Mouse (Mus musculus) liver, embryonic 14.5 days (tissue): ENCODE data around the gene Nrarp. TPM values are rescaled to one million over a fixed set of nuclear protein-coding genes. Genes with fewer than 3 reads are reported as not detected.

Source experiments
- ATAC-seq: fragments of 200-750 bp; cut with Nextera tagmentation; 2 replicates; pipeline ENCODE4 v1.8.0; 2017; ENCODE audit warnings: moderate number of reproducible peaks, mild to moderate bottlenecking, moderate library complexity; ENCODE audit not compliant: insufficient read depth
- DNase-seq, 3 experiments: peaks; one replicate each; pipeline ENCODE4 v3.0.0-alpha.2; 2012 to 2013; ENCODE audit warnings: low read depth in 3 of 3, low spot score in 3 of 3
- H3K27ac ChIP-seq: fragments of 300-500 bp; sonication (generic); 2 replicates; pipeline ENCODE4 v1.5.1; 2014; ENCODE audit warnings: moderate library complexity, mild to moderate bottlenecking, control low read depth, inconsistent platforms
- H3K27me3 ChIP-seq: fragments of 300-500 bp; sonication (generic); 2 replicates; pipeline ENCODE4 v1.6.1; 2014; ENCODE audit warnings: mild to moderate bottlenecking, low read length, moderate library complexity; ENCODE audit not compliant: control insufficient read depth, insufficient read depth
- H3K36me3 ChIP-seq: fragments of 300-500 bp; sonication (generic); replicated peaks from 2 replicates; pipeline ENCODE4 v1.6.1; 2014; ENCODE audit warnings: low read depth; ENCODE audit not compliant: control insufficient read depth, insufficient read depth
- H3K4me1 ChIP-seq, 2 experiments: fragments of 200-500 bp in 1 of 2; fragments of 300-500 bp in 1 of 2; sonication (generic) in 1 of 2; replicated peaks; 2 replicates each; pipeline ENCODE4 v1.6.1; 2012 to 2014; ENCODE audit warnings: antibody characterized with exemption in 1 of 2, inconsistent platforms in 1 of 2, low read length in 1 of 2; ENCODE audit not compliant: control insufficient read depth in 2 of 2, insufficient read depth in 2 of 2
- H3K4me2 ChIP-seq: fragments of 300-500 bp; sonication (generic); 2 replicates; pipeline ENCODE4 v1.6.1; 2014; ENCODE audit warnings: low read depth, mild to moderate bottlenecking, control low read depth, moderate library complexity
- H3K4me3 ChIP-seq, 2 experiments: fragments of 200-500 bp in 1 of 2; fragments of 300-500 bp in 1 of 2; sonication (generic) in 1 of 2; 2 replicates each; pipeline ENCODE4 v1.5.1; 2012 to 2014; ENCODE audit warnings: low read depth in 2 of 2, low read length in 2 of 2, mild to moderate bottlenecking in 2 of 2, control low read depth in 1 of 2, inconsistent platforms in 1 of 2, moderate library complexity in 1 of 2; ENCODE audit not compliant: insufficient read depth in 1 of 2
- H3K9ac ChIP-seq: fragments of 300-500 bp; sonication (generic); replicated peaks from 2 replicates; pipeline ENCODE4 v1.6.1; 2014; ENCODE audit warnings: mild to moderate bottlenecking, control low read depth, moderate library complexity
- H3K9me3 ChIP-seq: fragments of 300-500 bp; sonication (generic); 2 replicates; pipeline ENCODE4 v1.6.1; 2016; ENCODE audit warnings: low read length, mixed read lengths; ENCODE audit not compliant: control insufficient read depth
- CTCF ChIP-seq: IDR thresholded peaks from 2 replicates; pipeline ENCODE4 v1.5.1; 2016; ENCODE audit warnings: antibody characterized with exemption, low read depth, control low read depth
- EP300 ChIP-seq: IDR thresholded peaks from 2 replicates; pipeline ENCODE4 v1.6.1; 2016; ENCODE audit warnings: antibody characterized with exemption, low read depth
- WGBS: fragments of 180-500 bp; shearing (Covaris S2); extraction: QIAGEN DNeasy Blood & Tissue Kit; methylation state at CpG from one replicate; pipeline ENCODE4 v1.1.7; 2014; ENCODE audit not compliant: insufficient replicate concordance; 5-methylcytosine and 5-hydroxymethylcytosine counted together
- polyA plus RNA-seq, 2 experiments: library from polyadenylated mRNA; depleted of rRNA in 1 of 2; stranded (reverse) in 1 of 2; unstranded in 1 of 2; fragments of >200 nt; fragmentation: Nextera tagmentation in 1 of 2; extraction: Ambion mirVana in 1 of 2; gene quantifications; 2 replicates each; pipeline versions ENCODE4 v1.2.1 to v1.2.3; 2012 to 2014

Nrarp gene
- polyA plus RNA-seq, 2 experiments, result 1.8 to 3.9 TPM

DNA sequence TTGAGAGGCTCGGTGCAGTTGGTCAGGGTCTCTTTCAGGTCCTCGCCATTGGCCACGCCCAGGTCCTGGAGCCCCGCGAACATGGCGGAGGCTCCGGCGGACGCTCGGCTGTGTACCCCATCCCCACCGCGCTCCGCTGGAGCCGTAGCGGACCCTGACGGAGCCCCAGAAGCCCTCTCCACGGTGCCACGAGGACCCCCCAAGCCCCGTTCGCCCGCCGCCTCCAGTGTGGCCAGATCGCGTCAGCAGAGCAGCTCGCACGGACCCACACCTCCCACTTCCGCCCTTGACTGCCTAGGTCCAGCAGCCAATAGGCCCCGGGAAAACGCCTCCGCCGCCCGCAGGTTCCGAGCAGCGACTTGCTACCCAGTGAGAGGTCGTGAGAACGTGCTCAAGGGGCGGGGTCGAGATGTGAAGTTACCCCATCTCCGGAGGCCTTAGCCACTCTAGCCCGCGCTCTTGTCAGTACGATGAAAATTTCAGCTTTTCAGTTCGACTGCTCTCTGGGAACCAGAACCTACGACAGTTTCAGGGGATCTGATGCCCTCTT lies 30.6 kb downstream of the Nrarp start, which contains the start of gene Nelfb:
TSS of gene Nelfb (minus strand) at position 369 of the 550 bp plus-strand sequence.
- Histone ChIP-seq H3K4me1 (peaks cover 10 to 15% of the 10 kb centered on the region in 2 experiments), H3K27ac (peak within 1 kb of the TSS; percentile 76), H3K36me3 (peaks cover 12% of the 10 kb centered on the region), H3K27me3 (no peaks in the 10 kb centered on the region; the same call in 1 of the 2 replicates), H3K9me3 (no peaks in the 10 kb centered on the region), H3K4me3 (peak within 1 kb of the TSS; percentile 87 to 98), H3K4me2 (peak within 1 kb of the TSS; percentile 92), H3K9ac (peak within 1 kb of the TSS; percentile 98)
- peak; percentile 78 to 81 (median 80) for DNase-seq
- peak; percentile 94 for ATAC-seq
- peak; percentile 11; the same call in 1 of the 2 replicates for TF ChIP-seq EP300
- TF ChIP-seq CTCF, result no peak; the same call in 1 of the 2 replicates
- WGBS, result under 1% methylated on average over 44 of the region's 44 CpGs

DNA sequence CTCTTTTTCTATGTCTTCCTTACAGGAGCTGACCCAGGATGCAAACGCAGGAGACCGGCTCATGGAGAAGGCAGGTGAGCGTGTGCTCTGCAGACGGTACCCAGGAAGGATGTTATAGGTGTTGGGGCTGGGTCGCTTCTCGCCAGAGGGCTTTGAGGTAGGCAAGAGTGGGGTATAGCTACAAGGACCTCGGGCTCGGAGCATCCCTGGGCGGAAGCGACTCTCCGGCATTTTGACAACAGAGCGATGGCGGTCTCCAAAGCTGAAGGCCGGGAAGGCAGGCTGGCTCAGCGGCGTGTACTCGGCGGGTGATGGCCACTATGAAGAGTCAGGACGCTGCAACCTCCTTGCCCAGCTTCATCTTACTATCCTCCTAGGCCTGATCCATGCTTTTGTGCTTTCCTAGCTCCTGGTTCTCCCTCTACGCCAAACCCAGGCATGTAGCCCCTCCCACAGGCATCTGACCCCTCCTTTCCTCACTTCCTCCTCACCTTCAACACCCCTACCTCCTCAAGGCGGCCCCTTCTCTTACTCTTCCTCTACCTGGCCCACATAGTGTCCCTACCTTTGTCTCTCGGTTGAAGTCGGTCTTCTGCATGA lies 32.8 kb downstream of the Nrarp start:
- H3K9ac ChIP-seq, result no peak overlapping the region
- no peak overlapping the region for H3K4me3 ChIP-seq
- WGBS, result 64% methylated on average over 23 of the region's 23 CpGs
- H3K27me3 ChIP-seq, result no peaks in the 10 kb centered on the region; the same call in 1 of the 2 replicates
- H3K36me3 ChIP-seq, result peaks cover 6% of the 10 kb centered on the region
- no peaks in the 10 kb centered on the region for H3K9me3 ChIP-seq
- peaks cover 10 to 15% of the 10 kb centered on the region in 2 experiments for H3K4me1 ChIP-seq
- no peak overlapping the region for H3K4me2 ChIP-seq
- DNase-seq (no peak), ATAC-seq (no peak)
- TF ChIP-seq CTCF (no peak), EP300 (no peak)
- no peak overlapping the region for H3K27ac ChIP-seq

DNA sequence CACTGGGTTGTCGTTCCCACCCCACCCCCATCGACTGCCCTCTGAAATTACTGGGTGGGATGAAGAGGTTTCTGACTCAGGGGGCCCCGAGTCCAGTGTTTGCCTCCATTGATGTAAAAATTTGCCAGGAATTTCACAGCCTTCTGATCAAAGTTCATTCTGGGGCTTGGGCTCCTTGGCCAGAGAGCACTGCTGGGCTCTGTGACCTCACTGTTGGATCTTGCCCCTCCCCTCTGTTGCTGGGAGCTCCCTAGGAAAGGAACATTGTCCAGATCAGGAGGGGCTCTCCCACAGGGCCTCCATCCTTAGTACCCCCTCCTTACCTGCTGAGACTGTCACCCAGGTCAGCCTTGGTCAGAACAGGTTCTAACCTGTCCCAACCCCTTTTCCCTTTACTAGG lies 33.9 kb downstream of the Nrarp start, which contains the start of gene Stpg3:
TSS of gene Stpg3 (minus strand) at position 194 of the 400 bp plus-strand sequence.
- H3K27me3 ChIP-seq, result no peaks in the 10 kb centered on the region; the same call in 1 of the 2 replicates
- DNase-seq, result no peak
- H3K4me3 ChIP-seq, result no peak within 1 kb of the TSS
- peaks cover 10 to 15% of the 10 kb centered on the region in 2 experiments for H3K4me1 ChIP-seq
- no peak within 1 kb of the TSS for H3K9ac ChIP-seq
- WGBS, result 73% methylated on average over 3 of the region's 3 CpGs
- TF ChIP-seq CTCF (no peak), EP300 (no peak)
- no peaks in the 10 kb centered on the region for H3K36me3 ChIP-seq
- H3K27ac ChIP-seq, result no peak within 1 kb of the TSS
- ATAC-seq, result no peak
- H3K4me2 ChIP-seq, result no peak within 1 kb of the TSS
- no peaks in the 10 kb centered on the region for H3K9me3 ChIP-seq

DNA sequence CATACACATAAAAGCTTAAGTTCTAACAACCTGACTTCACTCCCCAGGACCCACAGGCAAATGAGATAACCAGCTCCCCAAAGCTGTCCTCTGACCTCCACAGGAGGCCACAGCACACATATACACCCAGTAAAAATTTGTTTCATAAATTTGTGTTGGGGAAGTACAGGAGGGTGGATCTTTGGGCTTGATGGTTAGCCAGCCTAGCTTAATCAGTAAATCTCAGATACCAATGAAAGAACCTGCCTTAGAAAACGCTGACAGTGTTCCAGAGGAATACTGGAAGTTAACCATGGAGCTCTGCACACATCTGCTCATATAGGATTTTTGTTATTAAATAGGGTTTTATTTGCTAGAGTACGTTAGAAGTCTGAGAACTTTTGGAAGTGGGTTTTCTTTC lies 37.1 kb downstream of the Nrarp start:
- H3K4me3 ChIP-seq, result no peak overlapping the region
- no peaks in the 10 kb centered on the region; the same call in 1 of the 2 replicates for H3K27me3 ChIP-seq
- no peak overlapping the region for H3K4me2 ChIP-seq
- peaks cover 11% of the 10 kb centered on the region for H3K36me3 ChIP-seq
- H3K9ac ChIP-seq, result no peak overlapping the region
- TF ChIP-seq CTCF, result no peak
- ATAC-seq, result no peak
- DNase-seq, result no peak
- H3K9me3 ChIP-seq, result no peaks in the 10 kb centered on the region
- H3K27ac ChIP-seq, result no peak overlapping the region
- H3K4me1 ChIP-seq, result no peaks in the 10 kb centered on the region
- WGBS, result 47% methylated on average over 2 of the region's 2 CpGs

DNA sequence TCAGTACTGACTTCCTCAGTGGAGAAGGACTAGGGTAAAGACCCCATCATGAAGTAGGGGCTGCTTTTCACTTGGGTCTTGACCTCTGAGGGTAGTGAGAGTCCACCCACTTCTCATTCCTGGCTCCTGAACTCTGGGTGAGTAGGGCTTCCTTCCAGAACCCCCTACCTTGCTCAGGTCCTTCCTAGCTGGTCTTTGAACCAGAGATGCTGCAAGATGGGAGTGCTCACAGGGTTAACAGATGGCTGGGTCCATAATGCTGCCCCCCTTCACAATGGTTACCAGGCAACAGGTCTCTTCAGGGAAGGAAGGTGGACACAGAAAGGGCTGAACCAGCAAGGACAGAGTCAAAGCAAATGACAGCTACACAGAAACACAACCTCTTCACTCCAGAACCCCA lies 37.9 kb downstream of the Nrarp start, which contains the start of gene Fam166a:
TSS of gene Fam166a (plus strand) at position 301 of the 400 bp plus-strand sequence.
- Histone ChIP-seq H3K4me3 (no peak within 1 kb of the TSS), H3K27me3 (no peaks in the 10 kb centered on the region; the same call in 1 of the 2 replicates), H3K36me3 (peaks cover 19% of the 10 kb centered on the region), H3K4me2 (no peak within 1 kb of the TSS), H3K9ac (no peak within 1 kb of the TSS), H3K9me3 (no peaks in the 10 kb centered on the region), H3K4me1 (peaks cover 0 to 3% of the 10 kb centered on the region in 2 experiments; a peak in 1 of 4 replicates), H3K27ac (no peak within 1 kb of the TSS)
- TF ChIP-seq CTCF (no peak), EP300 (no peak)
- ATAC-seq (no peak), DNase-seq (no peak)
